Mouse (Mus musculus) right cerebral cortex, adult 18-20 months (tissue): ENCODE data around the gene Zfand3.

Experiments used
- DNase-seq: peaks from one replicate; pipeline ENCODE4 v3.0.0; 2022; ENCODE audit warnings: mixed read lengths

The Zfand3 gene

DNA sequence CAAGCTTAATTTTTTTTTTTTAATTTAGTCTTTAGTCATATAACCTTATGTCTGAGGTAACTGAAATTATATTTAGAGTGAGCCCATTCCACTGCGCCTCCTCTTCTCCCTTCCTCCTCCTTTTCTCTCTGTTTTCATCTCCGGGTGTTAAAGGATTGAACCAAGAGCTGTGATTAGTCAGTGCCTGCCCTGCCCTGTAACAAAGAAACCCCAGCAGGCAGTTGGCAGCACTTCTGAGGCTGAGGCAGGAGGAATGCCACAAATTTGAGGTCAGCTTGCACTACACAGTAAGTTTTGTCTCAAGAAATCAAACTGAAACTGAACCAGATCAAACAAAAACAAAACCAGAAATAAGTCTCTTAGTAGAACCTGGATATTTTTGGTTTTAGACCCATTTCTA is 49.3 kb downstream of the Zfand3 start:
- DNase-seq = no peak

DNA sequence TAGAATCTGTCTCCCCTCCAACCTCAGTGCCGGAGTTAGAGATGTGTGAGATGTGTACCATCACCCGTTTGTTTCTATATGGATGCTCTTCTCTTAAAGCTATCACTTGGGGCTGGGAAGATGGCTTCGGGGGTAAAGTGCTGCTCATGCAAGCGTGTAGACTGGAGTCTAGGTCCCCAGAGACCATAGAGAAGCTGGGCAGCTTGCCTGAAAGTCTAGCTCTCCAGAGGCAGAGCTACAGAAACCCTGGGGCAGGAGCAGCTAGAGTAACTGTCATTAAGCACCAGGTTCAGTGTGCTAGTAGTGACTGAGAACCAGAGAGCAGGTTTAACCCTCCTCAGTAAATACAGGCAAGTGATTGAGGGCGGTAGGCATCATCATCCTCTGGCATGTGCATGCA is 51.7 kb downstream of the Zfand3 start:
- no peak for DNase-seq

DNA sequence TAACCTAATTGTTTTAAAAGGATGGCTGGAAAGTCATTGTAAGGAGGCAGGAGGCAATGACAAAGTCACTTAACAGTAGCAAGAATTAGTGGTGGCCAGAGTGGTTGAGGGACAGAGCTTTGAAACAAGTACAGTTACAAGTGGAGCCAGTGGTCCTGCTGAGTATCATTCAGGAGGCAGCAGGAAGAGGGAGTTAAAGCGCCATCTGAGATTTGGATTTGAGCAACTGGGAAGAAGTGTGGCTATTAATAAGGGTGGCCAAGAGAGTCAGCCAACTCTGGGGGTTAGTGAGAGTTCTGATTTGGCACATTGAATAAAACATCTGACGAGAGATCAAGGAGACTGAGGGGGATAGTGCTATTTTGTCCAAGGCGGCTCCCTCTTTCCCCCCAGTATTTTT is 54.1 kb downstream of the Zfand3 start:
- no peak for DNase-seq

DNA sequence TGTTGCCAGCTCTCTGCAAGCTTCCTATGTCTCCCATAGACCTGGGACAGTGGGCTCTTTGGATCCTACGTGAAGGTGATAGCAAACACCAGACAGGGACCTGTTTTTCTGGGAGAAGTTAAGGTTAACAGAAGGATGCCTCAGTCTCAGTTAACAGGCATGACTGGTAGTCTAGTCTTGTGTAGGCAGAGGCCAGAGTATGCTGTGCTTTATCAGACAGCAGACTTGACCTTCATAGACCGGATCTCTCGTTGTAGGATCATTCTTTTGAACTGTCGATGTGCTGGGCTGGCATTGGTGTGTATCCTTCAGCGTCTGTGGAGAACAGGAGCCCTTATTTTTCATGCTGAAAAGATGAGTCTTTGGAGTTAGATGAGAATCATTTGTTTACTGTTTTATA is 54.5 kb downstream of the Zfand3 start:
- DNase-seq = no peak

DNA sequence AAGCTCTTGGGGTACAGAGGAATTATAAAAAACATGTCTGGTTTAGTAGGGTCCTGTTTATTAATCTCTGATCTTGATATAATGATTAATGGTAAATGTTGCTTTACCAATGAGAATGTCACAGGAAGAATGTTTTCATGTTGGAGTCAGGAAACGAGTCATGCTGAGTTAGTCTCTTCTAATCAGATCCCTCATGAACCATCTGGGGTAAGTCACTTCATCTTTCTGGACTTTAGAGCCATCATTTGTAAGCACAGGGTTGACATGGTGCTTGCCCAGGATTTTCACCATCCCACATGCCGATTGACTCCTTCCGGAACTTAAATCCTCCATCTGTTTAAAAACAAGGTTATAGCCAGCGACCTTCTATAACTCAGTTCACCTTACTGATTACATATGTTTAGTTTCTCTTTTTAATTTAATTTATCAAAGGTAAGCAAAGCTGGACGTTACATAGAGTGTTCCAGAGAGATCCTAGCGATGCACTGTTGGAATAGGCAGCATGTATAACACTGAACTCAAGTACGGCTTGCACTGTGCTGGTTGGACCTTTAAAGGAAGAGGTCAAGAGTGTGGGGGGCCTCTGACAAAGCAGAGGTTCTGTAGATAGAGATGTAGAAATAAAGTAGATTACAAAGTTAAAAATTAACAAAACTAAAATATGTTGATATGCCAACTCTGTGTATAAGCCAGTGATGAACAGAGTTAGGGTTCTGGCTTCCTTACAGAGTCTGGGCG is 56.7 kb downstream of the Zfand3 start:
- no peak for DNase-seq

DNA sequence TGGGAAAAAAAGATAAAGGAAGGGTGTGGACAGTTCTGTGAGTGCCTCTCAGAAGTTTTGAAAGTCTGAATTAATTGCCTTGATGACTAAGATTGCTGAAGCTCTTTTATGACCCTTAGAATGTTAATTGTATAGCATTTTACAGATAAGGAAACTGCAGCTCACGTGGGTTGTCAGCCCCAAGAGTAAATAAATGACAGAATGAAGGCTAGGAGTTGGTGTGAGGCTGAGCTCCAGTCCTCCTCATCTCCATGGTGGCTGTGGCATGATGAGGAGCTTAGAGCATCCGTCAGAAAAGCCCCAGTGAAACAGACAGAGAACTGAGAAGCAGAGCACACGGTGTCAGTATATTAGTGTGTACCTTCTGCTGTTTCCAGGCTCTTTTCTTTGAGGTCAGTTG is 59.3 kb downstream of the Zfand3 start:
- no peak for DNase-seq

DNA sequence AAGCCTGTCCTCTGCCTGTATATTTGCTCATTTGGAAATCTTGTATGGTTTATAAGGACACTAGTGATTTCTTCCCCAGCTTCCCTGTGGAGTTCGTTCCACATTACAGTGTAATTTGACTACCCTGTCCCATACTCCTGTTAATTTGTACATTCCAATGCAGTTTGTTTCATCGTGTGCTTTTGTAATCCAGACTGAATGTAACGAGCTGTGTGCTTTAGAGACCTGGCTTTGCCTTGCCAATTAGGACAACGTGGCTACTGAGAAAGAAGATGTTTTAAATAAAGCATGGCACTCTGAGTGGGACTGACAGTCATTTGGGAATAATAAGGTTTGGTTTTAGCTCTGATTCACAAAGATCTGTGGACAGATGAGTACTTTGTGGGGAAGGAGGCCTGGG is 60.2 kb downstream of the Zfand3 start:
- DNase-seq = no peak

DNA sequence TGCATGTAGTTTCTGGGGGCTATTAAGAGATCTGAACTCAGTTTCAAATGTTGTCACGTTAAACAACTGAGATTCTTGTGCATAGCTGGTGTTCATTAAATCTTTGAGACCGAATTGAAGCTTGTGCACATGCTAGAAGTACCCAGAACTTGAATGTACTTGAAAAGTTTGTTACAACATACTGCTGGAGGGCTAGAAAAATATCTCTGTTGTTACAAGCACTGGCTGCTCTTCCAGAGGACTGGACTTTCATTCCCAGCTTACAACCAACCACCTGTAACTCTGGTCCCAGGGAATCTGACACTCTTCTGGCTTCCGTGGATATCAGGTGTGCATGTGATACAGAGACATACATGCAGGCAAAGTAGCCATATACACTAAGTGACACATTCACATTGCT is 65.2 kb downstream of the Zfand3 start:
- no peak for DNase-seq

DNA sequence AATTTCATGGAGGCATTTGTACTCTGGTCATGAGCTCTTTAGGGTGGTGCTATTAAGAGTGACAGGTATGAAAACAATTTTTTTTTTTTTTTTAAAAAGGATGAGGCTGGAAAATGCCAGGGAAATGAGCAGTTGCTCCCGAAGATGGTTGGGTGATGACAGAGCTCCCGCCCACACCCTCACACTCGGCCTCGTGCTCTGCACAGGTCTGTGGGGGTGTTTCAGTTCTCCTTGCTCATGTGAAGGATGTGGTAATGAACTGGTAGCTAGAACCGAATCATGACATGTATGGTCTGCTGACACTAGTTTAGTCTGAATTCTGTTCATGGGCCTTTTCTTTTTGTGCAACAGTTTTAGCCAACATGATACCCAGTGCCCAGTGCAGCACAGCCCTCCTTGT is 66.1 kb downstream of the Zfand3 start:
- peak; percentile 72 for DNase-seq

DNA sequence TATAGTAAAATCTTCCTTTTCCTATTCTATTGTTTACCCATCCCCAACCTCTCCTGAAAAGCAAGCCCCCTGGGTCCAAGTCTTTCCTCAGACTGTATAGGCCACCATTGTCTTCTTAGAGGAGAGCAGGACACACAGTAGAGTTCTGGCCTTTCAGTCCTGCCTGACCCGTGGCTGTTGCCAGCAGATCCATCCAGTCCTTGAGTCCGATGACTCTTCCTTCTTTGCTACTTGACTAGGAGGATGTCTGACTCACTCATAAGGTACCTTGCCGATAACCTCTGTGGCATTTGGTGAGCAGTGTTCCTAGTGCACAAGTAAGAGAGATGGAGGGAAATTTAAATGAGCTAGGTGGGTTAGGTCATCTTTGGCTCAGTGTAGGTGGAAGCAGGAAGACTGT is 68.1 kb downstream of the Zfand3 start:
- no peak for DNase-seq

DNA sequence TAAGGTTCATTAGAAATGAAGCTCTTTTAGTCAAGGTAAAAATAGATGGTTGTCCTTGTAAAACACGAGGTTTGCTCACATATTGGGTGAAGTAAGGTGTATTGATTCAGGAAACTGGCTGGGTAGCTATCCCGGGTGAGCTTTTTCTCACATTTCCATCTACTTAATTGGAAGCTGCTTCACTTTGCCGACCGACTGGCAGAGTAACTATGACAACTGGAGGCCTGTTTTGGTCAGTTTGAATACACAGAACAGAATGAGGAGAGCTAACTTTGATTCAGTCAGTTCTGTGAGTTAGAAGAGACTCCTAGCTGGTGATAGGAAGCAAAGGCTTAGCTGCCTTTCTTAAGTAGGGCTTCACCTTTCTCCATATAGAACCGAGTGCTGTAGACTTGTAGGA is 71.4 kb downstream of the Zfand3 start:
- no peak for DNase-seq

DNA sequence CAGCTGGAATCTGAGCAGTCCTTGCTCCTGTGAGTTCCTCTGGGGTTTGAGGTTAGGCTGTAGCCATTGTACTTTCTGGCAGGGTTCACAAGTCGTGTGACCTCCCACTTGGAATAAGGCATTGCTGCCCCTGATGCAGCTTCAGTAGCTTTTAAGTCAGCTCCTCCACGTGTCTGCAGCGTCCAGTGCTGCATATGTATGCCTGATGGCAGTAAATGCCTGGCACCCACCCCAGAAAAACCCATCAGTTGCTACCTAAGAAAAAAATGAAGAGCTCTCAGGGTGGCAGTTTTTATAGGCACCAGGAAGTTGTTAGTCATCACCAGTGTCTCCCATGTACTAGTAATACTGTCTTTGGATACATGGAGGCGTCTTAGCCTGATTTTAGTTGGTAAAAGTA is 79.5 kb downstream of the Zfand3 start:
- peak; percentile 74 for DNase-seq

DNA sequence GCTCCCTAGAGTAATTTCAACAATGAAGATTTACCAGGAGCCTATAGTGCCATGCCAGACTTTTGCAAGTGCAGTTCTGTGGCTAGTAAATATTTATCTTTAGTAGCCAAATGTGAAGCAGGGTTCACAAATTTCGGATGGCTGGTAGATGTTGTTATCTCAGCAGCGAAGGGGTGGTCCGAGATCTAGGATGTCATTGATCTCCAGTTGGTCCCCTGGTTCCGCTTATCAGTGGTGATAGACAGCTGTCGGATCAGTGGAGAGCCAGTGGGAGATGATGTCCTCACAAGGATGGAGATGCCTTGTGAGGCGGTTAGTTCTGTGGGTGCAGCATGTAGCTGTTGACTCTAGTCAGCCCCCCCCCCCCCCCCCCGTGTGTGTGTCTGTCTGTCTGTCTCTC is 82.2 kb downstream of the Zfand3 start:
- DNase-seq = no peak

DNA sequence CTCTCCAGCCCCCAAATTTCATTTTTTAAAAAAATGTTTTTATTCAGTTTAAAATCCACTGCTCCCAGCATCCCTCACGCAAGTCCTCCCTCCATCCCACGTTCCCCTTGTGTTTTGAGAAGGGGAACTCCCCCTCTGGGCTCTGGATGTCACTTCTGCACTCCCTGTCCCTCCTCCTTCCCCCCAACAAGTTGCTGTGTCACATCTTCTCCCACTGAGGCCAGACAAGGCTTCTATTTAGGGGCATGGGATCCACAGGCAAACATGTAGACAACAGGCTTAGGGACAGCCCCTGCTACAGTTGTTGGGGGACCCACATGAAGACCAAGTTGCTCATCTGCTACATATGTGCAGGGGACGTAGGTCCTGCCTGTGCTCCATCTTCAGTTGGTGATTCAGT is 83.9 kb downstream of the Zfand3 start:
- no peak for DNase-seq

DNA sequence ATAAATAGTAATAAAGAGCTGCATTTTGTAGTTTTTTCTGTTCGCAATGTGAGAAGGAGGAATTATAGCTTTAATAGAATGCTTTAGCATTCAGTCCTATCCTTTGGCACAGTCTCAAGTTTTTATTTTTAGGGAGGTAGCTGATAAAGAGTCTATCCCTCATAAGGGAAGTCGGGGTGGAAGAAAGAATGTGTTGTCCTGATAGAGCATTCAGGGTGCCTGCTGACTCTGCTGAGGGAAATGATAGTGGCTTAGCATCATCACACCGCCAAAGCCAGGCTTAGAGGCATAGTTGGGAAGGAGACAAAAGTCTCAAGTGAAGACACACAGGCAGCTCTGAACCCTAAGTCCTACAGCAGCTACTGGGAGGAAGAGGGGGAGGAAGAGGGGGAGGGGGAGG is 85.9 kb downstream of the Zfand3 start:
- DNase-seq = no peak

DNA sequence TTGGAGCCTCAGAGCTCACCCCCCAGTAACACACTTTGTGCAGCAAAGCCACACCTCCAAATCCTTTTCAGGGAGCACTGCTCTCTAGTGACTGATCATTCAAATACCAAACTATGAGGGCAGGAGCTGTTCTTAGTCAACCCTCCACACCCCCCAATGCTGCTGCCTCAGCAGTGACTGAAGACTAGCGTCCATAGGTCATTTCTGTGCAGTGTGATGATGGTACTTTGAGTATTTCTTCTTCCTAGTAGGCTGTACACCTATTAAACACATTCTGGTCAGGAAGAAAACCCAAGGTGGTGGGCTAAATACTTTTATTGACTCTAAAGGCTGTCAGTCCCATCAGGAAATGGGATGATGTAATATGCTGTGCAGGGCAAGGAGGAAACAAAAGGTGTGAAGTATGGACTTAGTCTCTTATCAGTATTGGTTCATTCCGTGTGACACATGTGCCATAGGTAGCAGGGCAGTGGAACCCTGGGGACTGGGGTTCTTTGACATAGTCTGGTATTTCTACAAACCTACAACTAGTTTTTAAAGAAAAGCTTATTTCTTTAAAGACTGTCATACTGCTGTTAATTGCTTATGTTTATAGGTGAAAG is 88.7 kb downstream of the Zfand3 start:
- no peak for DNase-seq

DNA sequence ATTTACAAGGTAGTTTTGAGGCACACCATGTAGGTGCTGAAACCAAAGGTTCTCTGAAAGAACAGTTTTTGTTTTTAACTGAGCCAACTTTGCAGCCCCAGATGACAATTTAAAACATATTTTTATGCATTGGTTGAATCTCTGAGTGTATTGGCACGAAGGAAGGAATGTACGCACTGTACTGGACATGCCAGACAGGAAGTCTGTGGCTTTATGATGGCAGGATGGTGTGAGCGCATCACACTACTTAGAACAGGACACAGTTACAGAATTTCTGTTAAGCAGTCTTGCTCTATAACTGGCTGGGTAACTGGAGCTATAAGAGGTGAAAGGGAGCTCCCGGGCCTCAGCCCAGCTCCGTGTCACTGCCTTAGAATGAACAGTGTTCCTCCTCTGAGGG is 92.6 kb downstream of the Zfand3 start:
- no peak for DNase-seq

DNA sequence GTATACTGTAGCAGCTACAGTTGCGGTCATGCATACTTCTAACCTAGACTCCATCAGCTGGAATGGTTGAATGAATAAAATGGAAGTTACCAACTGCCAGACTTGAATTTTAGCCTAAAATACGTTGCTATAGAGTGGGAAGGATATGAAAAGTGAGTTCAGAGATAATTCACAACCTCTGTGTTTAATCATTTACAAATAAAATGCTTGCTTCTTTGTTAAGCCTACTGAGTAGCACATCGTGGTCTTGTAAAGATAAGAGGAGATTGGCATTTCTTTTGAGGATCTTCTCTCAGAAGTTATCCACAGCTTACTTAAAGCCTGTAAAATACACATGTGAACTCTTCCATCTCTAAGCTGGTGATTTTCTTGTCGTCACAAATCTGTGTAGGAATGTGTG is 93.1 kb downstream of the Zfand3 start:
- no peak for DNase-seq

DNA sequence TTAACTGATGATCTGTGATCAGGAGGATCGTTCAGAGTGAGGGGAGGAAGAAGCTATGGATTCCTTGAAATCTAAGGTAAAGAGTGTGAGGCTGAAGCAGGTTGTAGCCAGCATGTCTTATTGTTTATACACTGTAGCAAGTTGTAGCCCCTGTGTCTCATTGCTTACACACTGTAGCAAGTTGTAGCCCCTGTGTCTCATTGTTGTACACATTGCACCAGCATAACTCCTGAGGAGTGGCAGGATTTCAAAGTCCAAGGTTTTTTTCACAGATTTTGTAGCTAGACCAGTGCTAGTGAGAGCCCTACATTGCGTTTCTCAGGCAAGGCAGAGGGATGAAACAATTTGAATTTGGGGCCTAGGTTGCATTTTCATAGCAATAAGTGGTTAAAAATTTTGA is 95.1 kb downstream of the Zfand3 start:
- no peak for DNase-seq

DNA sequence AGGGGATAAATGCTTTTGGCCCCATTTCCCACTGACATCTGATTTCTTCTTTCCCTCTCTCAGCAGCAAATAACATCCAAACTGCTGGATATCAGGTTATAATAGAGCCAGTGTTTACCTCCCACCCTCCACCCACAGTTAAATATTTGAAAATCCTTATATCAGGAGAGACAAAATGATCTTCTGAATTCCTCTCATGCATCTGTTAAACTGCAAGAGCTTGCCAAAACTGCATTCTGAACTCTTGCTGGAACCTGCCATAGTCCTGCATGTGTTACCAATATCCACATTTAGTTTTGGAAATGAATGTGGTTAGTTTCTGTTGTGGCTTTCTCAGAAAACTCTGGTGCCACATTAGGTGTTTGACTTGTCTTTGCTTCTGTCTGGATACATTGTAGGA is 97.3 kb downstream of the Zfand3 start:
- DNase-seq = no peak

DNA sequence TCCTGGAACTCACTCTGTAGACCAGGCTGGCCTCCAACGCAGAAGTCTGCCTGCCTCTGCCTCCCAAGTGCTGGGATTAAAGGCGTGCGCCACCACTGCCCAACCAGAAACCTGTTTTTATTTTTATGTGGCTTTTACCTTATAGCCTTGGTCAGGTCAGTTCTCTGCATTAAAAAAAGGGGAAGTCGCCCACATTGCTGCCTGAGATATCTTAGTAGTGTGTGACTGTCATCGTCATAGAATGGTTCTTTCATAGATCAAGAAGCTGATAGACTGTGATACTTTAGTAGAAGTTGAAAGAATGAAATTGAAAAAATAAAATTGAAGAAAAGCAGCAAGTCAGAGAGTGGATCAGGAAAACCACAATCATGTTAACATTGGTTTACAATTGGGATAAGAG is 98.5 kb downstream of the Zfand3 start:
- no peak for DNase-seq

DNA sequence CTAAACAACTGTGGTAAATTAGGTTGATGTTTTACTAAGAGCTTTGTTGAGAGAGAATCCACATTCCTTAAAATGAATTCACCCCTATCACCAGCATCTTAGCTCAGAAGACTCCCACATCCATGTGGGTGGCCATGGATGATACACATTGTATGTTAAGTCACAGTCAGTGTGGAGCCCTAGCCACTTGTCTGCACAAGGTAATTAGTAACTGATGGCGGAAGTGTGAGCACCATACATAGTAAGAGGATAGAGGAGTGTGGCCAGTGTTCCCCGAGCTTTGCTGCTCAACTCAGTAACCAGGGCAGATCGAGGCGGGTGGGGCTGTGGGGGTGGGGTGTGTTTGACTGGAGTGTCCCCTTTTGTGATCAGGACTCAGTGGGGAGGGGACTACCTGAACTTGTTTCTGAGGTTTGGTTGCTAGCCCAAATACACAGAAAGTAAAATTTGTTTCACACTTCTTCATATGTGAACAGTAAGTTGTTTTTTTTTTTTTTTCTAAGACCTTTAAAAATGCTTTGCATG is 99.2 kb downstream of the Zfand3 start:
- DNase-seq = no peak

DNA sequence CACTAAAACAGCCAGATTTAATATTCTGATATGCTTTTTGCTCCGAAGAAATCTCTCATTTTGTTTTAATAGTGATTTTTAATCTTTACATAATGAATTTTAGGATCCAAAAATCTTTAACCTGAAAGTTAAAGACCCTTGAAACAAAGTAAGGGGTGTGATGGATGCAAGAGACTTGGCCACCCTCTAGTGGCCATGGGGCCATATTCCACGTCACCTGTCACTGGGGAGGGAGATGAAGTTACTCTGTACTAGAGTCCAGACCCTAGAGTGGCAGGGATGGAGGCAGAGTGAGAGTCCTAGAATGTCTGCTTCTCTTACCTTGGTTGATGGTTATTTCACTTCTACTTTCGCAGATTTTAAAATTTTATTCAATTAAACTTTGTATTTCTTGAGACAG is 100.8 kb downstream of the Zfand3 start:
- DNase-seq = no peak

DNA sequence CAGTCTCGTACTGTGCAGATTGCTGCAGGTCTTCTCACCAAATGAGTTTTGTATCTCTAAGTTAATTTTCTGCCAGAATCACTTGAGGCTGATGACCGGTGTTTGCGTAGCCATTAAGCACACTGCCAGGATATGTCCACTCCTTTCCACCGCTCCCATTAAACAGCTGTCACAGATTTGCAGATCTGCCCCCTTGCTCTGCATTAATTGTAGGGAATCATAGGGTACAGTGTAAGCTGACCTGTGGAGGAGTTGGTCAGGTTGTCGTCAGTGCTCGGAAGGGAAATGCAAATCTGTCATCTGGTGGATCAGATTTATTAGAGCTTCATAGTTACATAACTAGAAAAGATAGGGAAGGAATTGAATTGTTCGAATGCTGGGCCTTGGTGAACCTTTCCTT is 106.1 kb downstream of the Zfand3 start:
- DNase-seq = no peak

DNA sequence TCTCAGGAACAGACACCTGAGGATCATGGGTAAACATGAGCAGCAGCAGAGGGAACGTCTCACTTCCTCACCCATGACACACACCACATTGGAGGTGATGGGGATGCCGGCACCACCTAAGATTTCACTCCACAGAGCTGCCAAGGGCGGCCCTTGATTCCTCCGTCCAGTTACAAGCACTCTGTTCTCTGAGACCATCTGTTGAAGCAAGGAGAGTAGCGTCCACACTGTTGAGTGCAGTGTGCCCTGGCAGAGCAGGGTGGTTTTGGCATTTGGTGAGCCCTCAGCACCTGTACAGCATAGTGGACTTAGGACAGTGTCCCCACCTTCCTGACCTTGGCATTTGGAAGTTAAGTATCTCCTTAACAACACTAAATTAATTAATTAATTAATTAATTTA is 107.0 kb downstream of the Zfand3 start:
- DNase-seq = no peak
